Mouse (Mus musculus) midbrain, embryonic 14.5 days (tissue): Measurements from ENCODE around the gene Oaf. TPM values are rescaled to one million over a fixed set of nuclear protein-coding genes. Genes with fewer than 3 reads are reported as not detected.

Experiments used
- ATAC-seq: fragments of 200-750 bp; cut with Nextera tagmentation; 2 replicates; pipeline ENCODE4 v1.8.0; 2017; ENCODE audit warnings: moderate number of reproducible peaks, moderate library complexity; ENCODE audit not compliant: low FRiP score, low TSS enrichment
- DNase-seq: peaks from one replicate; pipeline ENCODE4 v3.0.0-alpha.2; 2015
- H3K27ac ChIP-seq: fragments of 300-500 bp; sonication (generic); replicated peaks from 2 replicates; pipeline ENCODE4 v1.5.1; 2014; ENCODE audit warnings: mild to moderate bottlenecking, low read depth, low read length, moderate library complexity
- H3K27me3 ChIP-seq: fragments of 300-500 bp; sonication (generic); 2 replicates; pipeline ENCODE4 v1.6.1; 2014; ENCODE audit warnings: low read length, control low read depth, mixed read lengths; ENCODE audit not compliant: control insufficient read depth, insufficient read depth
- H3K36me3 ChIP-seq: fragments of 300-500 bp; sonication (generic); 2 replicates; pipeline ENCODE4 v1.6.1; 2014; ENCODE audit warnings: low read length, control low read depth; ENCODE audit not compliant: control insufficient read depth, insufficient read depth
- H3K4me1 ChIP-seq: fragments of 300-500 bp; sonication (generic); 2 replicates; pipeline ENCODE4 v1.6.1; 2014; ENCODE audit warnings: mild to moderate bottlenecking, antibody characterized with exemption, low read length, control low read depth; ENCODE audit not compliant: control insufficient read depth, insufficient read depth
- H3K4me2 ChIP-seq: fragments of 300-500 bp; sonication (generic); 2 replicates; pipeline ENCODE4 v1.6.1; 2014; ENCODE audit warnings: mild to moderate bottlenecking, low read length, moderate library complexity
- H3K4me3 ChIP-seq: fragments of 300-500 bp; sonication (generic); replicated peaks from 2 replicates; pipeline ENCODE4 v1.5.1; 2014; ENCODE audit warnings: low read depth, low read length
- H3K9ac ChIP-seq: fragments of 300-500 bp; sonication (generic); replicated peaks from 2 replicates; pipeline ENCODE4 v1.6.1; 2014; ENCODE audit warnings: mild to moderate bottlenecking, low read length, moderate library complexity
- H3K9me3 ChIP-seq: fragments of 300-500 bp; sonication (generic); 2 replicates; pipeline ENCODE4 v1.6.1; 2016; ENCODE audit warnings: low read length, control low read depth, mixed read lengths; ENCODE audit not compliant: control insufficient read depth
- WGBS: fragments of 180-500 bp; shearing (Covaris S2); extraction: QIAGEN DNeasy Blood & Tissue Kit; methylation state at CpG from one replicate; pipeline ENCODE4 v1.1.7; 2014; 5-methylcytosine and 5-hydroxymethylcytosine counted together
- polyA plus RNA-seq: library from polyadenylated mRNA; unstranded; fragments of >200 nt; fragmentation: Nextera tagmentation; extraction: Ambion mirVana; gene quantifications from 2 replicates; pipeline ENCODE4 v1.2.1, GENCODE M21; 2014

Gene Oaf
- polyA plus RNA-seq, 1 experiment from 2014 or later = 7.9 TPM

- H3K4me2 ChIP-seq = no peak overlapping the region
- no peak overlapping the region for H3K27ac ChIP-seq
- H3K4me1 ChIP-seq = no peaks in the 10 kb centered on the region
- no peak overlapping the region for H3K9ac ChIP-seq
- 64% methylated on average over 2 of the region's 2 CpGs for WGBS
- no peaks in the 10 kb centered on the region for H3K27me3 ChIP-seq
- ATAC-seq (no peak), DNase-seq (no peak)
- no peaks in the 10 kb centered on the region for H3K36me3 ChIP-seq
- no peak overlapping the region for H3K4me3 ChIP-seq
- H3K9me3 ChIP-seq = no peaks in the 10 kb centered on the region
Measured at GRCm38 (mm10) chr9:43225481-43225880, 14.2 kb downstream of the Oaf start.

- H3K9me3 ChIP-seq = no peaks in the 10 kb centered on the region
- no peaks in the 10 kb centered on the region for H3K36me3 ChIP-seq
- no peaks in the 10 kb centered on the region for H3K4me1 ChIP-seq
- no peaks in the 10 kb centered on the region for H3K27me3 ChIP-seq
- no peak overlapping the region for H3K9ac ChIP-seq
- H3K4me2 ChIP-seq = no peak overlapping the region
- no peak overlapping the region for H3K4me3 ChIP-seq
- DNase-seq = no peak
- ATAC-seq = no peak
- H3K27ac ChIP-seq = no peak overlapping the region
- WGBS = 55% methylated on average over 11 of the region's 11 CpGs
Measured at GRCm38 (mm10) chr9:43224771-43225355, 14.8 kb downstream of the Oaf start.

- no peak overlapping the region for H3K27ac ChIP-seq
- whole genome bisulfite sequencing = 38% methylated on average over 8 of the region's 8 CpGs
- no peak overlapping the region for H3K9ac ChIP-seq
- H3K36me3 ChIP-seq = no peaks in the 10 kb centered on the region
- no peaks in the 10 kb centered on the region for H3K27me3 ChIP-seq
- no peaks in the 10 kb centered on the region for H3K9me3 ChIP-seq
- H3K4me1 ChIP-seq = no peaks in the 10 kb centered on the region
- H3K4me3 ChIP-seq = no peak overlapping the region
- DNase-seq = no peak
- no peak for ATAC-seq
- no peak overlapping the region for H3K4me2 ChIP-seq
Measured at GRCm38 (mm10) chr9:43222429-43222715, 17.3 kb downstream of the Oaf start.

GRCm38 (mm10) chr9:43221643-43222428 is 17.9 kb downstream of the Oaf start:
- Histone ChIP-seq H3K4me3 (no peak overlapping the region), H3K27me3 (no peaks in the 10 kb centered on the region), H3K36me3 (no peaks in the 10 kb centered on the region), H3K27ac (no peak overlapping the region), H3K4me1 (no peaks in the 10 kb centered on the region), H3K9me3 (no peaks in the 10 kb centered on the region), H3K9ac (no peak overlapping the region), H3K4me2 (no peak overlapping the region)
- WGBS = 33% methylated on average over 18 of the region's 18 CpGs
- 0 out of 2 replicates have a peak, but pooled peaks have one; percentile 31 for ATAC-seq
- peak; percentile 94 for DNase-seq

GRCm38 (mm10) chr9:43210771-43211450 is 28.8 kb downstream of the Oaf start:
- H3K9ac ChIP-seq = no peak overlapping the region

DNA sequence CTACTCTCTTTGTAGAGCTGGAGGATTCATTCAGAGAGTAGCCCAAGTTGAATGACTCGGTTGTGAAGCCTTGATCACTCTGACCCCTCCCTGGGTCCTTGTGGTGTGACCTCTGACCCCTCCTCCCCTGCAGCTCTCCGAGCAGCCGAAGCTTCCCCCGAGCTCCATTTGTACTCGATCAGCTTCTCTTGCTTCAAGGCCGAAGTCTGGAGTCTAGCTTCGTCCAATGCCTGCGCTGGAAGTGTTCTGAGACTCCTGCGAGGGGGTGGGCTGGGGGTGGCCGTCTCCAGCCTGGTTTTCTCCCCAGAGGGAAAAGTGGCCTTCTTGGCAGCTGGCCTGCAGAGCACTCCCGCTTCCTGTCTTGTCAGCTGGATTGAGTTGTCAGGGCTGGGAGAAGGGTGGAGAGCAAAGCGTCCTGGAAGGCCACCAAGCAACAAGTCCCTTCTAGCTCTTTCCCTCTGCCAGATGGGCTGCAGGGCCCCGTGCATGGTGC is 29.5 kb downstream of the Oaf start, which contains the start of gene Pou2f3:
Gene Pou2f3, minus strand, starts transcription at position 180 of the 493 bp plus-strand sequence.
- H3K9ac ChIP-seq = no peak within 1 kb of the TSS
- peaks cover 17% of the 10 kb centered on the region for H3K4me1 ChIP-seq
- H3K27me3 ChIP-seq = peaks cover 14% of the 10 kb centered on the region
- H3K9me3 ChIP-seq = no peaks in the 10 kb centered on the region
- no peak for ATAC-seq
- no peak within 1 kb of the TSS for H3K4me3 ChIP-seq
- 3% methylated on average over 13 of the region's 13 CpGs for WGBS
- no peaks in the 10 kb centered on the region for H3K36me3 ChIP-seq
- H3K4me2 ChIP-seq = 0 out of 2 replicates have a peak within 1 kb of the TSS, but pooled peaks have one; percentile 3
- peak; percentile 54 for DNase-seq
- no peak within 1 kb of the TSS for H3K27ac ChIP-seq

More at GRCm38 (mm10) chr9:43210771-43211450, 28.8 kb downstream of the Oaf start:
- ATAC-seq (no peak), DNase-seq (peak; percentile 86)
- no peaks in the 10 kb centered on the region for H3K9me3 ChIP-seq
- H3K27me3 ChIP-seq = peaks cover 7% of the 10 kb centered on the region
- H3K36me3 ChIP-seq = no peaks in the 10 kb centered on the region
- H3K27ac ChIP-seq = no peak overlapping the region
- 24% methylated on average over 11 of the region's 11 CpGs for WGBS
- no peak overlapping the region for H3K4me2 ChIP-seq
- H3K4me1 ChIP-seq = peaks cover 10% of the 10 kb centered on the region
- H3K4me3 ChIP-seq = no peak overlapping the region

DNA sequence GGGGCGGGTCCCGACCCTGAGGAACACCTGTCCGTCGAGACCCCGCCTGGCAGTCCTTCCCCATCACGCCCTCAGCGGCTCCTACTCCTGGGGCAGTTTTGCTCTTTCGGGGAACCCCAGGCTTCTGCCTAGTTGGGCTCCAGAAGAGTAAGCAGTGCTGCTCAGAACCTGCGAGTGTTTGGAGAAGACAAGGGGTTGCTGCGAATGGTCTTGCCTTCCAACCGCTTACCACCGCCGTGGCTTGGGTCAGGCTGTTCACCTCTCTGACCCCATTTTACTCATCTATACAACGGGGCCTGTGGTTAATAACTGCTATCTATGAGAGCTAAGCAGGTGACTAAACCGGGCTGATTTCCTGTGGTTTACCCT is 33.7 kb downstream of the Oaf start:
- WGBS = 3% methylated on average over 15 of the region's 15 CpGs
- Histone ChIP-seq H3K27ac (no peak overlapping the region), H3K4me1 (peaks cover 17% of the 10 kb centered on the region), H3K27me3 (peaks cover 26% of the 10 kb centered on the region), H3K4me2 (peak overlapping the region; percentile 52), H3K9me3 (no peaks in the 10 kb centered on the region), H3K9ac (no peak overlapping the region), H3K36me3 (no peaks in the 10 kb centered on the region), H3K4me3 (peak overlapping the region; percentile 27)
- DNase-seq (no peak), ATAC-seq (no peak)

- Histone ChIP-seq H3K4me2 (peak overlapping the region; percentile 52), H3K27ac (no peak overlapping the region), H3K9me3 (no peaks in the 10 kb centered on the region), H3K9ac (peak overlapping the region; percentile 16; the same call in 1 of the 2 replicates), H3K4me3 (peak overlapping the region; percentile 27), H3K36me3 (no peaks in the 10 kb centered on the region), H3K27me3 (peaks cover 26% of the 10 kb centered on the region), H3K4me1 (peaks cover 12% of the 10 kb centered on the region)
- ATAC-seq = no peak
- DNase-seq = peak; percentile 12
- 2% methylated on average over 41 of the region's 41 CpGs for WGBS
Measured at GRCm38 (mm10) chr9:43205343-43206021, 34.2 kb downstream of the Oaf start.
